Mouse (Mus musculus) G1E-ER4 (cell line): ENCODE data around the gene Zc3h15. TPM values are rescaled to one million over a fixed set of nuclear protein-coding genes. Genes with fewer than 3 reads are reported as not detected.

Source experiments
- GATA1 ChIP-seq: IDR thresholded peaks from one replicate; pipeline ENCODE4 v1.8.0; 2012; ENCODE audit warnings: low read length, inconsistent platforms
- polyA plus RNA-seq: library from polyadenylated mRNA; stranded (reverse); fragments of >175 nt; gene quantifications from 2 replicates; pipeline ENCODE4 v1.2.3, GENCODE M21; 2012

Gene Zc3h15
- polyA plus RNA-seq, 1 experiment: 888 TPM

DNA sequence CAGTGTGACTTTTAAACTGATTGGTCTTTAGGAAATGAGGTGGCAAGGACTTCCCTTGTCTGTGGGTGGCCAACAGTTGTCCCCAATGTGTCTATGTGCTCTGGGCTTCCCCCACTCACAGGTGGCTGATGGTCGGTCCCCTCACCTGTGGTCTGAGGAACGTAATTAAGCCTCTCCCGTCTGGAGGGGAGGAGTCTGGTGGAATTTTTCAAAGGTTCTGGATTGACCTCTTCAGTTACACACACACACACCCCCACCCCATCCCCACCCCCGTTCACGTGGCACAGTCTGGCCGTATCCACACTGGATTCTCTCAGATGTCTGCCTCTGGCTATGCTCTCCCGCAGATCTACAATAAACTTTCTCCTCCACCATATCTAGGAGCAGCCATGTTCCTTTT, 49.8 kb downstream of the Zc3h15 start:
- no peak for TF ChIP-seq GATA1

GRCm38 (mm10) chr2:83695345-83696247, 51.4 kb downstream of the Zc3h15 start:
- no peak for TF ChIP-seq GATA1

- TF ChIP-seq GATA1: no peak
Observed at GRCm38 (mm10) chr2:83698484-83698883, 54.2 kb downstream of the Zc3h15 start.

GRCm38 (mm10) chr2:83699324-83699723, 55.1 kb downstream of the Zc3h15 start:
- no peak for TF ChIP-seq GATA1

DNA sequence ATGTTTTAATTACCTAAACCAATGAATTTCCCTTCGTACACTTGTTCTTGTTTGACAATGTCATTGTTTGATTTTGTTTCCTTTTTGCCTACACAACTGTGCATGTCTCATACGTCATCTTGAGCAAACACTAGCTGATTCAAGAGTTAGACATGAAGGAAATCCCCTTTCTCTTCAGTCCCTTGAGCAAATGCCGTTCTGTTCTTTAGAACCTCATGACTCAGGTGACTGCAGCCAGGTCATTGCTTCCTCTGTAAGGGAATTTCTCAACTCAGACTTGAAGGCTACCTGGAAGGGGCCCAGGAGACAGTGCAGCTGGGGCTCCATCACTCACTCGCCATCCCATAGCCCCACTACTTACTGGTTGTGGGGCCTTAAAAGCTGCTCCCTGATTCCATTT, 56.4 kb downstream of the Zc3h15 start:
- TF ChIP-seq GATA1: no peak

GRCm38 (mm10) chr2:83702411-83702810, 58.2 kb downstream of the Zc3h15 start:
- TF ChIP-seq GATA1: no peak

DNA sequence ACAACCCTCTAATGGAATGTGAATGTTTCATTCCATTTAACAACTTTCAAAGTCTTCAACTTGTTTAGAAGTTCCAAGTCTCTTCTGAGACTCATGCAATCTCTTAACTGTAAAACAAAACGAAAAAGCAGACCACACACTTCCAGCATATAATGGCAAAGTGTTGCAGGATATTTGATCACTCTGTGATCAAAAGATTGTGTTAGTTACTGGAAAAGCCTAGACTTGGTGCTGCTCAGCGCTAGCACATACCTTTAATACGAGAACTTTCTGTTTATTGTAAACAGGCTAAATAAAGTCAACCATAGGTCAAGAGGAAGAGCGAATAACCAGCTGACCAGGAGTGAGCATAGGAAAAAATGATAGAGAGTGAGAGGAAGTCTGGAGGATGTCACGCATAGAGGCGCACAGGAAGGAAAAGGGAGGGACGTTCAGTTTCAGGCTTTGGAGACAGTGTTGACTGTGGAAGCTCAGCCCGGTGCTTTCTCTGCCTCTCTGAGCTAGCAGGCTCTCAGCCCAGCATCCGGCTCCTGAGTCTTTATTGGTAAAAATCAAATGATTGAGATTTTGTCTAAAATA, 61.4 kb downstream of the Zc3h15 start:
- no peak for TF ChIP-seq GATA1

- no peak for TF ChIP-seq GATA1
Observed at GRCm38 (mm10) chr2:83709896-83710524, 65.8 kb downstream of the Zc3h15 start.

DNA sequence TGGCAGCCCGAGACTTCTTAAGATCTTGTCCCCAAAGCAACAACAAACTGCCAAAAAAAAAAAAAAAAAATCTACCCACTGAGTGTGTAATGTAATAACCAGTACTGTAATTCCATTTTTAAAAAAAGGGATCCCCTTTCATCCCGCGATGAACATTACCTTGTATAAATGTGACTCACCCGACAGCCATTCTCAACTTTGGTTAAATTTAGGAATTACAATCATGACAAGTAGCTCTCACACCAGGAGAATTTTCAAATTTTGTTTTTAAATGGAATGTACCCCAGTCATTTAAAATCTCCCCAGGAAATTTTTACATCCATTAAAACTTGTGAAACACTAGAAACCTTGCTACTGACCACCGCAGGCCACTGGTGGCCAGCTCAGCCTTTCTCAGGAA, 69.7 kb downstream of the Zc3h15 start:
- no peak for TF ChIP-seq GATA1

Other genes with a start within 250 kb of the Zc3h15 start
- 15.5 and 18.9 TPM in 2 replicates for gene Itgav, start 80.0 kb downstream of the Zc3h15 start, polyA plus RNA-seq
- gene Fam171b, start 168.2 kb downstream of the Zc3h15 start, polyA plus RNA-seq: not detected in 2 replicates